Mouse (Mus musculus) heart, adult 2 months (tissue): ENCODE data around the gene Krtap9-3.

Experiments used
- CTCF ChIP-seq: fragments of 200-600 bp; IDR thresholded peaks from 2 replicates; pipeline ENCODE4 v1.8.1; 2022; ENCODE audit warnings: antibody characterized with exemption, mild to moderate bottlenecking, moderate library complexity
- EP300 ChIP-seq: fragments of 200-500 bp; IDR thresholded peaks from 2 replicates; pipeline ENCODE4 v1.6.1; 2011; ENCODE audit warnings: low read depth, low read length, control low read depth; ENCODE audit not compliant: insufficient read depth
- POLR2A ChIP-seq: fragments of 200-500 bp; IDR thresholded peaks from 2 replicates; pipeline ENCODE4 v1.6.1; 2011; ENCODE audit warnings: mild to moderate bottlenecking, low read depth, low read length, control low read depth; ENCODE audit not compliant: insufficient read depth

GRCm38 (mm10) chr11:99614796-99615363, 17.0 kb upstream of the Krtap9-3 start, which contains the start of gene Krtap2-4:
- TF ChIP-seq CTCF: no peak
- no peak for TF ChIP-seq EP300
- TF ChIP-seq POLR2A: no peak
